Mouse (Mus musculus) lung, adult 2 months (tissue): ENCODE measurements around the gene Podn.

ENCODE experiments used
- CTCF ChIP-seq: fragments of 200-500 bp; IDR thresholded peaks from 2 replicates; pipeline ENCODE4 v1.5.1; 2011; ENCODE audit warnings: mild to moderate bottlenecking, low read length, control low read depth; ENCODE audit not compliant: insufficient read depth
- POLR2A ChIP-seq: fragments of 200-500 bp; IDR thresholded peaks from 2 replicates; pipeline ENCODE4 v1.6.1; 2011; ENCODE audit warnings: low read depth, mild to moderate bottlenecking, control low read depth, low read length, borderline replicate concordance; ENCODE audit errors: extremely low read depth

DNA sequence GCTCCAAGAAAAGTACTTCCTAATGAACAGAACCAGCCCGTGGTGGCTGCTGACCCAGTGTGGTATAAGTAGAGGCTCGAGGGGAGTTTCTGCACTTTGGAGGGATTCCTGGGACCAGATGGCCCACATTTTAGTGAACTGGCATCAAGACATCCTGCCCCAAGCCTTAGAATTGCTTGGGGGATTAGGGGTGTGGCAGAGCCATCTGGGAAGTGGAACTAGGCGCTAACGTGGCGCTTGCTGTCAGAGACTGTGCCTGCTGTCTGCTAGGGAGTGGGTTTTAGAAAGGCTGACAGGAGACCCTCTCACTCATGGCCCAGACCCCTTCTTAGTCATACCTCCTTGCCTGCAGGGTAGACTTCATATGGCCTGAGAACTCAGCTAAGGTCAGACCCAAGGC, 110.4 kb downstream of the Podn start:
- no peak for TF ChIP-seq CTCF
- no peak for TF ChIP-seq POLR2A
